Mouse (Mus musculus): ENCODE results near the gene Galnt17. TPM values are rescaled to one million over a fixed set of nuclear protein-coding genes. Genes with fewer than 3 reads are reported as not detected.

Gene Galnt17
- polyA plus RNA-seq, 1 experiment from 2014 or later = 0.08 TPM

- no peak for ATAC-seq
- DNase-seq (ENCODE audit: low spot score) = no peak
- TF ChIP-seq CTCF (IDR thresholded peaks at IDR 0.05) (no peak), EP300 (IDR thresholded peaks at IDR 0.05) (no peak)
- Histone ChIP-seq H3K4me2 (replicated peaks; ENCODE audit: low read depth, low read length) (no peak overlapping the region), H3K27ac (ENCODE audit: low read length) (no peak overlapping the region), H3K9me3 (ENCODE audit: low read length) (no peaks in the 10 kb centered on the region), H3K9ac (replicated peaks; ENCODE audit: low read depth) (no peak overlapping the region), H3K4me1 (ENCODE audit: insufficient read depth, low read depth, low read length) (no peaks in the 10 kb centered on the region), H3K4me3 (ENCODE audit: low read depth, low read length) (no peak overlapping the region), H3K36me3 (ENCODE audit: insufficient read depth, low read length) (no peaks in the 10 kb centered on the region), H3K27me3 (replicated peaks; ENCODE audit: insufficient read depth, low read length) (no peaks in the 10 kb centered on the region)
- WGBS = 88% methylated on average over 2 of the region's 2 CpGs
These were observed 21.6 kb downstream of the Galnt17 start for GRCm38 (mm10) chr5:131286680-131287079.

DNA sequence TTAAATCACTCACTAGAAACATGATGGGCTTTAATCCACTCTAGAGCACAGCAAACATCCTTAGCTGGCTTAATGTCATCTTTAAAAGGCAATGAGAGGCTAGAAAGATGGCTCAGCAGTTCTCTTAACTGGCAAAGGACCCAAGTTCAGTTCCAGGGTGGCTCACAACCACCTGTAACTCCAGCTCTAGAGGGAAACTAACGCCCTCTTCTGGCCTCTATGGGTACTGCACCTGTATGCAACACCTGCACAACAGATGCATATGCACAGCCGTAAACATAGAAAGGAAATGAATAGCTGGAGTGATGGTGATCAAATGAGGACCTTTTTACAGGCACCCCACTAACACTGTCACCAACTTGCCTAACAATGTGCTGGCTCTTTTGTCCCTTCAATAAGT, 27.9 kb downstream of the Galnt17 start:
- Histone ChIP-seq H3K4me1 (ENCODE audit: insufficient read depth, low read depth, low read length) (no peaks in the 10 kb centered on the region), H3K36me3 (ENCODE audit: insufficient read depth, low read length) (no peaks in the 10 kb centered on the region), H3K9ac (replicated peaks; ENCODE audit: low read depth) (no peak overlapping the region), H3K27ac (ENCODE audit: low read length) (no peak overlapping the region), H3K4me3 (ENCODE audit: low read depth, low read length) (no peak overlapping the region), H3K4me2 (replicated peaks; ENCODE audit: low read depth, low read length) (no peak overlapping the region), H3K9me3 (ENCODE audit: low read length) (no peaks in the 10 kb centered on the region), H3K27me3 (replicated peaks; ENCODE audit: insufficient read depth, low read length) (no peaks in the 10 kb centered on the region)
- DNase-seq (ENCODE audit: low spot score) = no peak
- peak; percentile 48 for TF ChIP-seq CTCF (IDR thresholded peaks at IDR 0.05)
- no peak for TF ChIP-seq EP300 (IDR thresholded peaks at IDR 0.05)
- ATAC-seq = no peak
- 50% methylated on average over 2 of the region's 2 CpGs for WGBS

DNA sequence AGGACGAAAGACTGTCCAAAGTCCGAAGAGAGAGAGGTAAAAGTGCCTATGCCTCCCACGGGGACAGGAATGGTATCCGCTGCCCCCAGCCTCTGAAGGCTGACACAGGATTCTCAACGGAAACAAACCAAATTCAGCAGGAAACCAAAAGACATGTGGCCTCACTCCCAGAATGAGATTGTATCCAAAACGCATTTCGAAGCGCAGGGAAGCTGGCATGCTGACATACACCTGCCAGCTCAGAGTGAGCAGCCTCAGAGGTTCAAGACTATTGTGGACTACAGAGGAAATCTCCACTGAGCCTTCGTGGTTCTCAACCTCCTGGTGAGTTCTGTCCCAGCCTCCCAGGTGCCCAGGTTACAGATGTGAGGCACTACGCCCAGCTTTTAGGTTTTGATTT, 29.0 kb downstream of the Galnt17 start:
- TF ChIP-seq CTCF (IDR thresholded peaks at IDR 0.05) (no peak), EP300 (IDR thresholded peaks at IDR 0.05) (no peak)
- WGBS = 83% methylated on average over 10 of the region's 10 CpGs
- no peak for ATAC-seq

GRCm38 (mm10) chr5:131277227-131277626, 31.1 kb downstream of the Galnt17 start:
- no peak for TF ChIP-seq EP300 (IDR thresholded peaks at IDR 0.05)
- no peak for TF ChIP-seq CTCF (IDR thresholded peaks at IDR 0.05)
- H3K4me2 ChIP-seq (replicated peaks; ENCODE audit: low read depth, low read length) = no peak overlapping the region
- peak; percentile 23 for DNase-seq (ENCODE audit: low spot score)
- H3K4me1 ChIP-seq (ENCODE audit: insufficient read depth, low read depth, low read length) = no peaks in the 10 kb centered on the region
- ATAC-seq = no peak
- H3K9me3 ChIP-seq (ENCODE audit: low read length) = no peaks in the 10 kb centered on the region
- H3K9ac ChIP-seq (replicated peaks; ENCODE audit: low read depth) = no peak overlapping the region
- no peaks in the 10 kb centered on the region for H3K36me3 ChIP-seq (ENCODE audit: insufficient read depth, low read length)
- no peaks in the 10 kb centered on the region for H3K27me3 ChIP-seq (replicated peaks; ENCODE audit: insufficient read depth, low read length)
- 32% methylated on average over 7 of the region's 7 CpGs for WGBS
- H3K27ac ChIP-seq (ENCODE audit: low read length) = no peak overlapping the region
- H3K4me3 ChIP-seq (ENCODE audit: low read depth, low read length) = no peak overlapping the region

More for the DNA sequence above, 29.0 kb downstream of the Galnt17 start:
- Histone ChIP-seq H3K36me3 (ENCODE audit: insufficient read depth, low read length) (no peaks in the 10 kb centered on the region), H3K4me1 (ENCODE audit: insufficient read depth, low read depth, low read length) (no peaks in the 10 kb centered on the region), H3K9ac (replicated peaks; ENCODE audit: low read depth) (no peak overlapping the region), H3K9me3 (ENCODE audit: low read length) (no peaks in the 10 kb centered on the region), H3K27me3 (replicated peaks; ENCODE audit: insufficient read depth, low read length) (no peaks in the 10 kb centered on the region), H3K4me3 (ENCODE audit: low read depth, low read length) (no peak overlapping the region), H3K4me2 (replicated peaks; ENCODE audit: low read depth, low read length) (no peak overlapping the region), H3K27ac (ENCODE audit: low read length) (no peak overlapping the region)
- DNase-seq (ENCODE audit: low spot score) = no peak

DNA sequence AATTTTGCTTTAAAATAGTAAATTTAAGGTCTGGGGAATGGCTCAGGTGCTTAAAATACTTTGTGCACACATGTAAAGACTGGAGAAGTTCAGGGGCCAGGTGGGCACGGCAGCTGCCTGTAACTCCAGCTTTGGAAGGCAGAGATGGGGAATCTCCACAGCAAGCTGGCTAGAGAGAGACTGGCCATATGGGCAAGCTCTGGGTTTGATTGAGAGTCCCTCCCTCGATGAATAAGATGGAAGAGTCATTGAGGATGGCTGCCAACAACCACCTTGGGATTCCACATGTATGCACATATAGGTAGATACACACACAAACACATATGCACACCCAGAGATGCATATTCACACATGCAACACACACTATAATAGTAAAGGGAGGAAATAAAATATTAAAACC, 42.0 kb downstream of the Galnt17 start:
- no peak overlapping the region for H3K4me2 ChIP-seq (replicated peaks; ENCODE audit: low read depth, low read length)
- no peaks in the 10 kb centered on the region for H3K4me1 ChIP-seq (ENCODE audit: insufficient read depth, low read depth, low read length)
- H3K4me3 ChIP-seq (ENCODE audit: low read depth, low read length) = no peak overlapping the region
- TF ChIP-seq CTCF (IDR thresholded peaks at IDR 0.05) (no peak), EP300 (IDR thresholded peaks at IDR 0.05) (no peak)
- WGBS = 52% methylated on average over 2 of the region's 2 CpGs
- H3K9ac ChIP-seq (replicated peaks; ENCODE audit: low read depth) = no peak overlapping the region
- no peaks in the 10 kb centered on the region for H3K9me3 ChIP-seq (ENCODE audit: low read length)
- ATAC-seq = no peak
- no peaks in the 10 kb centered on the region for H3K36me3 ChIP-seq (ENCODE audit: insufficient read depth, low read length)
- no peaks in the 10 kb centered on the region for H3K27me3 ChIP-seq (replicated peaks; ENCODE audit: insufficient read depth, low read length)
- no peak for DNase-seq (ENCODE audit: low spot score)
- no peak overlapping the region for H3K27ac ChIP-seq (ENCODE audit: low read length)

DNA sequence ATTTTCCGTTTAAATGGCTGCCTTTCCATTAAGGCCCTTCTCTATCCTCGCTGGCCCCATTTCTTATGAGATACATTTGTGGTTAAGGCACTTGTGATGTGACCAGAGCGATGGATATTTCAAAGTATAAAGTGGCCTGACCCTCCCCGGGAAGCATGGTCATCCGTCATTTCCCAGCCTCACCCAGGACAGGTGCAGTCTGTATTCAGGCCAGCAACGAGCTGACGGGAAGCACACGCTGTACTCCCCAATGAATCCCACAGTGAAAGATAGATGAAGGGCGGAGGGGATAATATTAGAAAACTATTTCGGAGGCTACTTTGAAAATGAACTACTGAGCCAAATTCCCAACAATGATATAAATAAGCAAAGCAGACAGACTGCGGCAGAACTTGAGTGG, 44.2 kb downstream of the Galnt17 start:
- TF ChIP-seq CTCF (IDR thresholded peaks at IDR 0.05) (no peak), EP300 (IDR thresholded peaks at IDR 0.05) (no peak)
- no peak for DNase-seq (ENCODE audit: low spot score)
- Histone ChIP-seq H3K36me3 (ENCODE audit: insufficient read depth, low read length) (no peaks in the 10 kb centered on the region), H3K4me1 (ENCODE audit: insufficient read depth, low read depth, low read length) (no peaks in the 10 kb centered on the region), H3K4me3 (ENCODE audit: low read depth, low read length) (no peak overlapping the region), H3K9ac (replicated peaks; ENCODE audit: low read depth) (no peak overlapping the region), H3K9me3 (ENCODE audit: low read length) (no peaks in the 10 kb centered on the region), H3K4me2 (replicated peaks; ENCODE audit: low read depth, low read length) (no peak overlapping the region), H3K27me3 (replicated peaks; ENCODE audit: insufficient read depth, low read length) (no peaks in the 10 kb centered on the region), H3K27ac (ENCODE audit: low read length) (no peak overlapping the region)
- ATAC-seq = no peak
- 65% methylated on average over 11 of the region's 11 CpGs for WGBS
